Mouse (Mus musculus) heart, adult 2 months (tissue): ENCODE results near the gene Tmem144. TPM values are rescaled to one million over a fixed set of nuclear protein-coding genes. Genes with fewer than 3 reads are reported as not detected.

Source experiments
- DNase-seq, 2 experiments: peaks; one replicate each; pipeline ENCODE4 v3.0.0; 2021
- H3K27ac ChIP-seq: fragments of 200-600 bp; 2 replicates; pipeline ENCODE4 v1.8.1; 2022
- H3K27me3 ChIP-seq: fragments of 200-500 bp; 2 replicates; pipeline ENCODE4 v1.6.1; 2012; ENCODE audit warnings: mild to moderate bottlenecking, low read length, inconsistent platforms, mixed read lengths; ENCODE audit not compliant: control insufficient read depth, insufficient read depth
- H3K36me3 ChIP-seq: fragments of 200-500 bp; 2 replicates; pipeline ENCODE4 v1.6.1; 2012; ENCODE audit warnings: low read length, inconsistent platforms; ENCODE audit not compliant: control insufficient read depth, insufficient read depth
- H3K4me1 ChIP-seq: fragments of 200-500 bp; 2 replicates; pipeline ENCODE4 v1.6.1; 2011; ENCODE audit warnings: low read length; ENCODE audit not compliant: control insufficient read depth, insufficient read depth
- H3K4me3 ChIP-seq: fragments of 200-600 bp; 2 replicates; pipeline ENCODE4 v1.8.1; 2022
- H3K79me2 ChIP-seq: fragments of 200-500 bp; replicated peaks from 2 replicates; pipeline ENCODE4 v1.6.1; 2012; ENCODE audit warnings: mild to moderate bottlenecking, inconsistent platforms, low read length, moderate library complexity, mixed read lengths; ENCODE audit not compliant: control insufficient read depth, insufficient read depth
- H3K9ac ChIP-seq: fragments of 200-500 bp; 2 replicates; pipeline ENCODE4 v1.6.1; 2012; ENCODE audit warnings: low read depth, mild to moderate bottlenecking, control low read depth, inconsistent platforms, low read length, mixed read lengths
- CTCF ChIP-seq: fragments of 200-600 bp; IDR thresholded peaks from 2 replicates; pipeline ENCODE4 v1.8.1; 2022; ENCODE audit warnings: antibody characterized with exemption, mild to moderate bottlenecking, moderate library complexity
- EP300 ChIP-seq: fragments of 200-500 bp; IDR thresholded peaks from 2 replicates; pipeline ENCODE4 v1.6.1; 2011; ENCODE audit warnings: low read depth, low read length, control low read depth; ENCODE audit not compliant: insufficient read depth
- POLR2A ChIP-seq: fragments of 200-500 bp; IDR thresholded peaks from 2 replicates; pipeline ENCODE4 v1.6.1; 2011; ENCODE audit warnings: mild to moderate bottlenecking, low read depth, low read length, control low read depth; ENCODE audit not compliant: insufficient read depth
- WGBS: fragments of 180-500 bp; shearing (Covaris S2); methylation state at CpG from one replicate; pipeline ENCODE4 v1.1.7; 2018; 5-methylcytosine and 5-hydroxymethylcytosine counted together
- intact Hi-C: fragments of 180-260 bp; cut with DNase I; formaldehyde crosslinking; loops from one replicate; pipeline ENCODE4 v1.15.1; 2025
- polyA plus RNA-seq: library from polyadenylated mRNA; depleted of rRNA; stranded (reverse); fragments of >200 nt; gene quantifications from 2 replicates; pipeline ENCODE4 v1.2.3, GENCODE M21; 2012
- total RNA-seq, 2 experiments: library from RNA; stranded (reverse); gene quantifications; 2 replicates each; pipeline ENCODE4 v1.2.3; 2021

The Tmem144 gene
- total and polyA plus RNA-seq, 3 experiments = 5.7 to 15.6 (median 11.4) TPM

GRCm38 (mm10) chr3:79897534-79898370 is 45.2 kb upstream of the Tmem144 start:
- WGBS = 34% methylated on average over 13 of the region's 13 CpGs
- H3K4me1 ChIP-seq = peaks cover 26% of the 10 kb centered on the region
- TF ChIP-seq CTCF = no peak
- TF ChIP-seq POLR2A = no peak
- 0 out of 2 replicates have a peak, but pooled peaks have one; percentile 12 for TF ChIP-seq EP300
- no peak overlapping the region for H3K4me3 ChIP-seq
- no peak overlapping the region for H3K9ac ChIP-seq
- peaks cover 17% of the 10 kb centered on the region for H3K36me3 ChIP-seq
- peak overlapping the region; percentile 60 for H3K27ac ChIP-seq
- no peaks in the 10 kb centered on the region for H3K27me3 ChIP-seq
- intact Hi-C loops = no loop called here
- H3K79me2 ChIP-seq = peaks cover 4% of the 10 kb centered on the region
- peak in 1 of 2 experiments; percentile 17 for DNase-seq

GRCm38 (mm10) chr3:79887966-79888365 is 35.4 kb upstream of the Tmem144 start:
- H3K4me3 ChIP-seq = peak overlapping the region; percentile 62
- intact Hi-C loops = loop anchor here (2.0 to 5.0 kb wide), 3 partner anchors 13 to 119 kb away; no protein-coding TSS in a partner anchor
- no peaks in the 10 kb centered on the region; the same call in 1 of the 2 replicates for H3K36me3 ChIP-seq
- H3K27ac ChIP-seq = peak overlapping the region; percentile 93
- WGBS = 6% methylated on average over 2 of the region's 2 CpGs
- DNase-seq = no peak
- H3K9ac ChIP-seq = peak overlapping the region; percentile 80
- 0 out of 2 replicates have a peak, but pooled peaks cover 1% of the 10 kb centered on the region for H3K79me2 ChIP-seq
- H3K27me3 ChIP-seq = no peaks in the 10 kb centered on the region
- H3K4me1 ChIP-seq = peaks cover 3% of the 10 kb centered on the region; the same call in 1 of the 2 replicates
- TF ChIP-seq CTCF = no peak; the same call in 1 of the 2 replicates
- TF ChIP-seq POLR2A = peak; percentile 31; the same call in 1 of the 2 replicates

- peaks cover 3% of the 10 kb centered on the region; the same call in 1 of the 2 replicates for H3K4me1 ChIP-seq
- WGBS = 17% methylated on average over 8 of the region's 8 CpGs
- peak overlapping the region; percentile 93 for H3K27ac ChIP-seq
- TF ChIP-seq EP300 = no peak
- no peak for TF ChIP-seq CTCF
- TF ChIP-seq POLR2A = no peak
- H3K36me3 ChIP-seq = no peaks in the 10 kb centered on the region; the same call in 1 of the 2 replicates
- peak overlapping the region; percentile 62 for H3K4me3 ChIP-seq
- intact Hi-C loops = loop anchor here (2.0 to 5.0 kb wide), 3 partner anchors 13 to 120 kb away; no protein-coding TSS in a partner anchor
- no peak for DNase-seq
- H3K9ac ChIP-seq = peak overlapping the region; percentile 59
- H3K27me3 ChIP-seq = no peaks in the 10 kb centered on the region
- 0 out of 2 replicates have a peak, but pooled peaks cover 1% of the 10 kb centered on the region for H3K79me2 ChIP-seq
These were observed 34.7 kb upstream of the Tmem144 start for GRCm38 (mm10) chr3:79887161-79887855.

GRCm38 (mm10) chr3:79886357-79887091 is 34.0 kb upstream of the Tmem144 start:
- TF ChIP-seq EP300 = peak; percentile 74; the same call in 1 of the 2 replicates
- TF ChIP-seq POLR2A = peak; percentile 54; the same call in 1 of the 2 replicates
- peak; percentile 99 for TF ChIP-seq CTCF
- Histone ChIP-seq H3K79me2 (0 out of 2 replicates have a peak, but pooled peaks cover 1% of the 10 kb centered on the region), H3K4me1 (peaks cover 3% of the 10 kb centered on the region; the same call in 1 of the 2 replicates), H3K4me3 (peak overlapping the region; percentile 62), H3K36me3 (no peaks in the 10 kb centered on the region; the same call in 1 of the 2 replicates), H3K27me3 (no peaks in the 10 kb centered on the region), H3K9ac (peak overlapping the region; percentile 81), H3K27ac (peak overlapping the region; percentile 93)
- intact Hi-C loops = loop anchor here (1.0 to 5.0 kb wide), 4 partner anchors 14 to 121 kb away; no protein-coding TSS in a partner anchor
- WGBS = 24% methylated on average over 23 of the region's 23 CpGs
- DNase-seq = peak; percentile 76 to 84
